Mouse (Mus musculus) stomach, embryonic 16.5 days (tissue): ENCODE measurements around the gene Apbb2. TPM values are rescaled to one million over a fixed set of nuclear protein-coding genes. Genes with fewer than 3 reads are reported as not detected.

ENCODE experiments used
- ATAC-seq: fragments of 200-750 bp; cut with Nextera tagmentation; 2 replicates; pipeline ENCODE4 v1.8.0; 2017; ENCODE audit warnings: moderate number of reproducible peaks, moderate TSS enrichment; ENCODE audit not compliant: insufficient read depth, low FRiP score
- H3K27ac ChIP-seq: fragments of 300-500 bp; sonication (generic); 2 replicates; pipeline ENCODE4 v1.5.1; 2014; ENCODE audit warnings: low read length
- H3K27me3 ChIP-seq: fragments of 300-500 bp; sonication (generic); 2 replicates; pipeline ENCODE4 v1.6.1; 2014; ENCODE audit warnings: low read length, control low read depth, mixed read lengths; ENCODE audit not compliant: control insufficient read depth, insufficient read depth
- H3K36me3 ChIP-seq: fragments of 300-500 bp; sonication (generic); 2 replicates; pipeline ENCODE4 v1.6.1; 2014; ENCODE audit warnings: low read length; ENCODE audit not compliant: control insufficient read depth, insufficient read depth
- H3K4me1 ChIP-seq: fragments of 300-500 bp; sonication (generic); 2 replicates; pipeline ENCODE4 v1.6.1; 2014; ENCODE audit warnings: low read length, control low read depth, mixed read lengths; ENCODE audit not compliant: control insufficient read depth, insufficient read depth
- H3K4me2 ChIP-seq: fragments of 300-500 bp; sonication (generic); 2 replicates; pipeline ENCODE4 v1.6.1; 2014; ENCODE audit warnings: low read depth, low read length, mixed read lengths
- H3K4me3 ChIP-seq: fragments of 300-500 bp; sonication (generic); replicated peaks from 2 replicates; pipeline ENCODE4 v1.5.1; 2014; ENCODE audit warnings: mild to moderate bottlenecking, low read length
- H3K9ac ChIP-seq: fragments of 300-500 bp; sonication (generic); 2 replicates; pipeline ENCODE4 v1.6.1; 2014; ENCODE audit warnings: low read length
- H3K9me3 ChIP-seq: fragments of 300-500 bp; sonication (generic); replicated peaks from 2 replicates; pipeline ENCODE4 v1.6.1; 2016; ENCODE audit warnings: low read length, control low read depth; ENCODE audit not compliant: control insufficient read depth
- WGBS: fragments of 180-500 bp; shearing (Covaris S2); extraction: QIAGEN DNeasy Blood & Tissue Kit; methylation state at CpG from one replicate; pipeline ENCODE4 v1.1.7; 2014; 5-methylcytosine and 5-hydroxymethylcytosine counted together
- polyA plus RNA-seq: library from polyadenylated mRNA; unstranded; fragments of >200 nt; fragmentation: Nextera tagmentation; extraction: Ambion mirVana; gene quantifications from 2 replicates; pipeline ENCODE4 v1.2.1, GENCODE M21; 2015

The Apbb2 gene
- polyA plus RNA-seq, 1 experiment from 2014 or later = 33.7 TPM

DNA sequence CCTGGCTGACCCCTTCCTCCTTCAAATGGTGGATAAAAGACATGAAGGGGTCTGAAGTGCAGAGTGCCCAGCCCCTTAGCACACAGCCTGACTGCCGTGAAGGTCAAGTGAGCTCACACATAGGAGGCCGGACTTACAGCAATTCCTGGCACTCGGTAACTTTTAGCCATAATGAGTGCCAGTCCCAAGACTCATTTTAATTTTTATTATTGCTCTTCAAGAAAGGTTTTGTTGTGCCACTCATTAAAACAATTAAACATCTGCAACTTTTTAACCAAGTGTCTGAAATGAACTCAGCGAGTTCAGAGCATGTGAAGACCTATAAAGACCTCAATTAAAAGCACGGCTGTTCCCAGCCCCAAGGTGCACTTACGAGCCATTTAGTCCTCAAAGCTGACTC, 239.6 kb downstream of the Apbb2 start:
- WGBS = 91% methylated on average over 6 of the region's 6 CpGs
- Histone ChIP-seq H3K4me2 (no peak overlapping the region), H3K36me3 (no peaks in the 10 kb centered on the region), H3K27me3 (no peaks in the 10 kb centered on the region), H3K4me3 (no peak overlapping the region), H3K27ac (no peak overlapping the region), H3K9me3 (no peaks in the 10 kb centered on the region), H3K4me1 (0 out of 2 replicates have a peak, but pooled peaks cover 3% of the 10 kb centered on the region), H3K9ac (no peak overlapping the region)
- ATAC-seq = no peak

DNA sequence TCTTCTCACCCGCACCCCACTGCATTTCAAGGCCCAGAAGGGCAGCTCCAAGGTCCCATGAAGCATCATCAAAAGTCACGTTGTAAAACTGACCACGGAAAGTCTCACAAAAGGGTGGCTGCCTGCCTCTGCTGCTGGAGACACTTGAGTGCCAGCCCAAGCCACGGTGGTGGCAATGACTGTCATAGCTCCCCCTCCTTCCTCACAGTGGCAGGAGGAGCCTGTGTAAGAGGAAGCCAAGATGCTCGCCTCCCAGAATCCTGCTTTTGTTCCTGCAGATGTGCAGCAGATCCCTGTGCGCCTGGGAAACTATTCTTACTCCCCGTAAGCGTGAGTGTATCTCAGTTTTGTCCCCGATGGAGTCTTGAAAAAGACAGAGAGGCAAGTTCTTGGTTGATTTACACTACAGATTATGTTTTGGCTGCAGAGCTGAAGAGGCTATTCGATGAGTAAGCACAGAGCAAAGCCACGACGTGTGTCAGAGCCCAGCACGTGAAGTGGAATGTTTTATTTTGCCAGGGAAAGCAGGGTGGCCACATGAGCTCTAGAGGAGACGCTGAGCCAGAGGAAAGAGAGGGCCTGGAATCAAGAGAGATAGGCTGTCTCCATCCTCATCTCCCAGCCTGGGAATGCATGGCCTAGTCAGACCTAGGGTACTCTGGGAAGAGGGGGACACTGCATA, 241.9 kb downstream of the Apbb2 start:
- no peak for ATAC-seq
- Histone ChIP-seq H3K36me3 (no peaks in the 10 kb centered on the region), H3K27ac (peak overlapping the region; percentile 38; the same call in 1 of the 2 replicates), H3K27me3 (no peaks in the 10 kb centered on the region), H3K4me1 (0 out of 2 replicates have a peak, but pooled peaks cover 3% of the 10 kb centered on the region), H3K9me3 (no peaks in the 10 kb centered on the region), H3K4me3 (no peak overlapping the region), H3K4me2 (no peak overlapping the region), H3K9ac (no peak overlapping the region; the same call in 1 of the 2 replicates)
- 63% methylated on average over 14 of the region's 14 CpGs for WGBS

DNA sequence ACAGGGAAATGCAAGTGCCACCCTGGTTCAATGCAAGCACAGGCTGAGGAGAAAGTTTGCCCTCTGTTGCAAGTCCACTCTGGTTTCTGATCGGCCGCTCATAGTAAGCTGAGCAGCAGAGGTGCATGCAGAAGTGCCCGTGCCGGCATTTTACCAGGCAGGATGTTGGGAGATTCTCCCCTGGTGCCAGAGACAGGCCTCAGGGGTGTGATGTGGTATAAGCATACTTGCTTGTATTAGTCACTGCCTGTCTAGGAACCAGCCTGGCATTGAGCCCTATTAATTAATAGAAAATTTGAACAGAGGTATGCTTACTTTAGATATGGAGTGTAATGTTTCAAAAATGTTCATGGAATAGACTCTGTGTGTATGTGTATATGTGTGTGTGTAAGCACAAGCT, 244.2 kb downstream of the Apbb2 start:
- H3K9ac ChIP-seq = no peak overlapping the region
- H3K4me3 ChIP-seq = no peak overlapping the region
- H3K36me3 ChIP-seq = no peaks in the 10 kb centered on the region
- 89% methylated on average over 4 of the region's 4 CpGs for WGBS
- H3K4me2 ChIP-seq = no peak overlapping the region
- no peaks in the 10 kb centered on the region for H3K27me3 ChIP-seq
- H3K27ac ChIP-seq = no peak overlapping the region
- no peak for ATAC-seq
- no peaks in the 10 kb centered on the region for H3K9me3 ChIP-seq
- 0 out of 2 replicates have a peak, but pooled peaks cover 3% of the 10 kb centered on the region for H3K4me1 ChIP-seq

DNA sequence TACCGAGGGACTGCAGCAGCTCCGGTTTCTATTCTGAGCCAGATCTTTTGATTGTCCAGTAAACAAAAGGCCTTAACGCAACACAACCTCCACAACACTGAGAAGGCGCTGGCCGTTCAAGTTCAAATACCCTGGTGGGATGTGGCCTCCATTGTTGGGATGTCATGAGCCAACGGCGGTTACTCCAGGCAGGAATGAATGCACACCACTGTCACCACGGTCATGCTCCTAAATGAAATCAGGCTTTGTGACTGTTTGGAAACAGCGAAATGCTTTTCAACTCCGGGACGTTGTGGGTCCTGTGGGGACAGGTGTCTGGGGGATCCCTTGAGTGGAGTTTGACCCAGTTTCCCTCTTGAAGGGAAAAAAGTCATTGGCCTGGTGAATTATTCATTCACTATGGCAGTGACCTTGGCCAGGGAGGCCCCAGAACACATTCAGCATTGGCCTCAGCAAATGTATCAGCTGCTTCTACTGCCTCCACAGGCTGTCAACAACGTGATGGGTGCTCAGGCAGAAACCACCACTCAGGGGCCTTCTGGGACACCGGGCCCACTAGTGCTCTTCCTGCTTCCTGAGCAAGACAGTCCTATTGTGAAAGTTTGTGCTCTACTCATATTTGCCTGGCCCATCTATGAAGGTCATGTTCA, 244.9 kb downstream of the Apbb2 start:
- Histone ChIP-seq H3K9ac (no peak overlapping the region), H3K36me3 (no peaks in the 10 kb centered on the region), H3K27ac (no peak overlapping the region), H3K27me3 (no peaks in the 10 kb centered on the region), H3K9me3 (no peaks in the 10 kb centered on the region), H3K4me2 (no peak overlapping the region), H3K4me3 (no peak overlapping the region), H3K4me1 (0 out of 2 replicates have a peak, but pooled peaks cover 3% of the 10 kb centered on the region)
- 77% methylated on average over 13 of the region's 13 CpGs for WGBS
- no peak for ATAC-seq

DNA sequence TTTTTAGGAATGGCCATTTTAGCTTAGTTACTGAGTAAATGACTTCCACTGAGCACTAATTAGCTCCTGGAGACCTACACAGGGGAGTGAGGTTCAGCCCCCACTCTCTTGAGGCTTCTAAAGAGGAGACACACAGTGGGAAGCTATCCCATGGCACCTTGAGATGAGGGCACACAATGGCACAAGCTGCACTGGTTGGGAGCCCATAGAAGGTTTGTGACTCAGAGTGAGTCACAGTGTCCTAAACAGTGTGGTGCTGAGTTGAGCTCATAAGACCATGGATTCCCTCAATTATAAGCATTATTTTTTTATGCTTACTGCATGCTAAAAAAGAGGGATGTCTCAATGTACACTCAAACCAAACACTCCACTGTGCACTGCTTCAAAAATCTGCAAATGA, 247.5 kb downstream of the Apbb2 start:
- H3K4me1 ChIP-seq = no peaks in the 10 kb centered on the region
- no peaks in the 10 kb centered on the region for H3K9me3 ChIP-seq
- ATAC-seq = no peak
- no peaks in the 10 kb centered on the region for H3K27me3 ChIP-seq
- H3K27ac ChIP-seq = no peak overlapping the region
- no peaks in the 10 kb centered on the region for H3K36me3 ChIP-seq
- no peak overlapping the region for H3K4me2 ChIP-seq
- no peak overlapping the region for H3K9ac ChIP-seq
- H3K4me3 ChIP-seq = no peak overlapping the region

DNA sequence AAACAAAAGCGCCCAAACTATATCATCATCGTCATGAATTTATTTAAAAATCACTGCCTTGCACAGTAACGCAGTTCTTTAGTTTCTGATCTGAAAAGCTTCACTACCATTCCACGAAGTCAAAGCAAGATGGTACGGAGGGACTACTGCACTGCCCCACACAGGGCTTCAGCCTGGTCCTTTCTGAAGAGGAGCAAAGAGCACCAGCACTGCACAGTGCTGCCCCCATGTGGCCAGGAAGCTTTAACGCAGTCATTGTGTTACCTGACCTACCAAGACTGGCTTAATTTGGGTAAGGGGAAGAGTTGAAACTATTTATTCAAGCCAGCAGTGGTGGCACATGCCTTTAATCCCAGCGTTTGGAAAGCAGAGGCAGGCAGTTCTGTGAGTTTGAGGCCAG, 249.6 kb downstream of the Apbb2 start:
- no peaks in the 10 kb centered on the region for H3K9me3 ChIP-seq
- no peaks in the 10 kb centered on the region for H3K36me3 ChIP-seq
- H3K4me1 ChIP-seq = no peaks in the 10 kb centered on the region
- H3K4me3 ChIP-seq = no peak overlapping the region
- 46% methylated on average over 7 of the region's 7 CpGs for WGBS
- no peak overlapping the region for H3K27ac ChIP-seq
- no peaks in the 10 kb centered on the region for H3K27me3 ChIP-seq
- H3K9ac ChIP-seq = no peak overlapping the region
- H3K4me2 ChIP-seq = no peak overlapping the region
- ATAC-seq = no peak

DNA sequence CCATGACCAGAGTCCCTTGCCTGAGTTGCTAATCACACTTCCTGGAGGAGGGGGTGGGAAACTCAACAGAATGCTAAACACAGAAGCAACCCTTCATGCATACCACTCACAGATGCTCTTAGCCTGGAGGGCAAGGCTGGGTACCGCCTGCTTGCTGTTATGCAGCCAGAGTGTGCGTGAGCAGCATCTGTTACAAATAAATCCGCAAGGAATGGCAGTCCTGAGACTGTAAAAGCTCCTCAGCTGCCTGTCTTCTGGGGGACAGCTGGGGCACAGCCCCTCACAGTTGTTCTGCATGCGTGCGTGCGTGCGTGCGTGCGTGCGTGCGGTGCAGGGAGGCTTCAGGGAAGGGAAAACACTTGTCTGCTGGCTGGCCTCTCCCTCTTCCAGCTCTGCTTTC, 250.9 kb downstream of the Apbb2 start:
- Histone ChIP-seq H3K27me3 (no peaks in the 10 kb centered on the region), H3K9me3 (no peaks in the 10 kb centered on the region), H3K36me3 (no peaks in the 10 kb centered on the region), H3K9ac (no peak overlapping the region), H3K4me1 (no peaks in the 10 kb centered on the region), H3K27ac (no peak overlapping the region), H3K4me3 (no peak overlapping the region), H3K4me2 (no peak overlapping the region)
- no peak for ATAC-seq
- 83% methylated on average over 11 of the region's 11 CpGs for WGBS

DNA sequence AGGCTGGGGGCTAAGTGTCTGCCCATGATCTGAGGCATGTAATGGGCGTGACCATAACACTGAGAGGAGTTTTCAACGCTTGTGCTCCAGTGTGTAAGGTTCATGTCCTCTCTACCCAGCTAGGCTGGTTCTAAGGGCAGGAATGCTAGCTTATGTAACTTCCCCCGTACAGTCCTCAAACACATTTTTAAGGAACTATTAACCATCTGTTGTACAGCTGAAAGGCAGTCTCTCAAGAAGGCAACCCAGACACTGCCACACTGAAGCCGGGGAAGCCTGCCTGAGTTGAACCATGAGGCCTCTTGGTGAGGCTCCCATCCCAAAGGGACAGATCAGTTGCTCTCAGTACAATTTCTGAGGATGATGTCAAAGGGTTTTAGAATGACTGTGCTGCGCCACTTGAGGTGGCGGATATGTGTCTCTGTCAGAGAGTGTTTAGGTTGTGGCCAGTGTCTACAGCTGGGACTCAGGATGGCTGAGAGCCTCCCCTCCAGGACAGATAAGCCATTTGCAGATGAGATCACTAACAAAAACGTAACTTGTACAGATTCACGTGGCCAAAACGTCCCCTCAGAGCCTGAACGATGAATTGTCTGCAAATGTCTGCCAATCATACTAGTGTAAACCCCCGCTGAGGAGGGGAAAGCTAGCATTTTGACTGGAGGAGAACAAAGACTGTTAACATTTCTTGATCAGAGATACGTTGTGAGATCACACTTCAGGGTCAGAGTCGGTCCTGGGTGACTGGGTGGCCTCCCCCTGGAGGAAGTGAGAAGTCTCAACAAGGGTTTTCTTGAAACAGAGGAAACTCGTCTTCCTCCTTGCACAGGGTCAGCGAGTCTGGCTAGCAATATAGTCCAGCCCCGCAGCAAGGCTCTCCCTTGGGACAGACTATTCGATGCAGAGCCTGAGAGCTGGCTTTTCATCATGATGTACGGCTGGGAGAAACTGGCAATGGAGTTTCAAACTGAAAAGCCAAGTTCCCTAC, 255.0 kb downstream of the Apbb2 start:
- no peaks in the 10 kb centered on the region for H3K36me3 ChIP-seq
- H3K4me1 ChIP-seq = no peaks in the 10 kb centered on the region
- no peaks in the 10 kb centered on the region for H3K27me3 ChIP-seq
- no peak overlapping the region for H3K4me3 ChIP-seq
- H3K27ac ChIP-seq = no peak overlapping the region
- WGBS = 58% methylated on average over 18 of the region's 18 CpGs
- ATAC-seq = no peak
- no peaks in the 10 kb centered on the region for H3K9me3 ChIP-seq
- no peak overlapping the region for H3K4me2 ChIP-seq
- H3K9ac ChIP-seq = peak overlapping the region; percentile 16; the same call in 1 of the 2 replicates

DNA sequence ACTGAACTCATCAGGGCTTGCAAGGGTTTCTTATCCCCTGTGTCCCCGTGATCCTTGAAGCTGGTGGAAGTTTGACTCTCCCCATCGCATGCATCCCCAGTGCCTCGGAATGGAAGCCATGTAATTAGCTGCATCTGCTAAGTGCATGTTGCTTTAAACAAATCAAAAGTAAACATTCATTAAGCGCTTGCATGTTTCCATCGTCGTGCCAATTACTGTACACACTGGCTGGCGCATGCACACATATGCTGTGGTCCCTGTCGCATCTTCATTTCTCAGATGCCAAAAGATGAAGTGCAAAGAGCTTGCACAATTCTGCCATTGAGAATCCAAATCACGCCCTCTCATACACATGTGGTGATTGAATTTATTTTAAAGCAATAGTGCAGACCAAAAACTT, 257.8 kb downstream of the Apbb2 start:
- H3K4me2 ChIP-seq = no peak overlapping the region
- ATAC-seq = no peak
- H3K36me3 ChIP-seq = no peaks in the 10 kb centered on the region
- H3K4me1 ChIP-seq = no peaks in the 10 kb centered on the region
- no peak overlapping the region for H3K9ac ChIP-seq
- no peaks in the 10 kb centered on the region for H3K27me3 ChIP-seq
- 84% methylated on average over 9 of the region's 9 CpGs for WGBS
- H3K27ac ChIP-seq = no peak overlapping the region
- H3K9me3 ChIP-seq = no peaks in the 10 kb centered on the region
- H3K4me3 ChIP-seq = no peak overlapping the region
